Mouse (Mus musculus): ENCODE measurements around the gene Tmem120a.
A peak's percentile ranks its signal among the peaks of the same experiment; 100 is the strongest.

Gene Tmem120a

GRCm38 (mm10) chr5:135743741-135744609, at the start of gene Tmem120a:
Tmem120a (minus strand) TSS chr5:135744448.
- DNase-seq = peak; percentile 97

GRCm38 (mm10) chr5:135782901-135783300, 38.7 kb upstream of the Tmem120a start:
- no peak for DNase-seq

DNA sequence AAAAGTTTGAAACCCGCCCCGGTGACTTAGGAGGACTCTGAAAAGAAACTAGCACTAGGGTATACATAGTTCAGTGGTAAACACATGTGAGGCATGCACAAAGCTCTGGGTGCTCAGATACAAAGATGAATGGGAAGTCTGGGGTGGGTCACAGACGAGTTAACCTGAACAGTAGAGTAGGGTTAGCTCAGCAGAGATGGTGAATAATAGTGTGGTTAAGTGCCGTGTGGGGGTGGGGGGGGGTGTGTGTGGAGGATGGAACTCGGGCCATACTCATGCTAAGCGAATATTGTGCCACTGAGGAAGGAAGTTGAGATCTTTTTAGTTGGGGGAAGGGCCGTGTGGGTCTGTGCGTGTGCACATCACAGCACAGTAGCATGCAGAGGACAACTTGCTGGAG, 36.1 kb upstream of the Tmem120a start:
- DNase-seq = no peak

DNA sequence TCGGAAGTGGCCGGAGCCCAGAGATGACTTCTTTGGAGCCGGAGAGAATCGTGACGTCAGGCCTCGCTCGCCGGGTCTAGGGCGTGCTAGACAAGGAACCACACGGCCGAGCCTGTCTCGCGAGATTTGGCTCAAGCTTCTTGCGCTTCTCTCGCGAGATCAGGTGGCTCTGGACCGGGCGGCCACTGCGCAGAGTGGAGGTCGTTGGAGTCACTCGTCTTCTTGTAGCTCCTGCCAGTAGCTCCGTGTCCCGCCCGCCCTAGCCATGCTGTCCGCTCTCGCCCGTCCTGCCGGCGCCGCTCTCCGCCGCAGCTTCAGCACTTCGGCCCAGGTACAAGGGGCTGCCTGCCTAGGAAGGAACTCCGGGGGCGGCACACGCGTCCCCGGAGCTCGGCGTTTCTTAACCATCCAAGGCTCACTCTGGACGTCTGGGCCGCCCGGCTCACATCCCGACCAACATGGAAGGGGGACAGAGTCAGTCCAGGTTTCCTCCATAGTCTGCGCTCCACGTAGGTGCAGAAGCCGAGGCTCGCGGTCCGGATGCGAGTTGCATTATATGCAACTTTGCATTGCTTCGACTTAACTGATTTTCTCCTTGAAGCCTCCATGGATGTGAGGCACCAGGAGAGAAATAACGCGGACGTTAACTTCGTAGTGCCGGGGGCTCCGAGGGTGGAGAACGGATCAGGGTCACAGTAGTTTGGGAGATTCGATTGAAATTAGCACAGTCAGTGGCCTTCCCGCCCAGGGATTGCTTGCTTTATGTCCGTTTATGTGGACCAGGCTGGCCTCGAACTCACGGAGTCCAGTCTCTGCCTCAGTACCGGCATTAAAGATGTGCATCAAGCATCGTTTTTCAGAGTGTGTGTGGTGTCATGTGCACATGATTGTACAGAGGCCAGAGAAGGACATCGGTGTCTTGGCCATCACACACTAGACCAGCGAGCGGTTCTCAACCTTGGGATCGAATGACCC, 34.5 kb upstream of the Tmem120a start, which contains the start of gene Mdh2:
TSS of gene Mdh2 (plus strand) at position 10 of the 975 bp plus-strand sequence.
- peak; percentile 100 for DNase-seq

DNA sequence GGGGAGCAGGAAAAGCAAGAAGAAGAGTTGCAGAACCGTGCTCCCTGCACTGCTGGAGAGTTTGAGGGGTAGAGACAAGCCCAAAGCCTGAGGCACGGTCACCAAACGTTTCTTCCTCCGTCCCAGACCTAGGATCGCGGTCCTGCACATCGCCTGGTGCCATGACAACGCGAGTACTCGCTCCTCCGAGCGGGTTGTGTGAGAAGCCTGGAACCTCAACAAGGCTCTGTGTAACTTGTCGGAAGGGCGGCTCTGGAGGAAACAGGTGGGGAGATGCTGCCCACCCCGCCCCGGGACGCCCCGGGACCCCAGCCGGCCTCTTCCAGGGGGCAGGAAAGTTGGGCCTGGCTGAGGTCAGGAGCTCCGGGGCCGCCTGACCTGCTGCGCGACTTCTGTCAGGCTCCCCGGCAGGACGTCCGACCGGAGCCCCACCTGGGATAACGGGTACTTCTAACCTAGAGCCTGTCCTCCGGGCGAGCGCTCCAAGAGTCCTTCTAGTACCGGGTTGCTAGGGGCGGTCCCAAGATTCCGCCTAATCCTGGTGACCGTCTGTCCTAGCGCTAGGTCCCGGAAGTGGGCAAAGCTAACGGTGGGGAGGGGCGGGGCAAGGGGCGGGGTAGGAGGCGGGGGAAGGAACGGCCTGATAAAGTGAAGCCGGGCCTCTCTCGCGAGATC, 33.7 kb upstream of the Tmem120a start, which contains the start of gene Styxl1:
TSS of gene Styxl1 (minus strand) at position 590 of the 675 bp plus-strand sequence.
- DNase-seq = no peak

DNA sequence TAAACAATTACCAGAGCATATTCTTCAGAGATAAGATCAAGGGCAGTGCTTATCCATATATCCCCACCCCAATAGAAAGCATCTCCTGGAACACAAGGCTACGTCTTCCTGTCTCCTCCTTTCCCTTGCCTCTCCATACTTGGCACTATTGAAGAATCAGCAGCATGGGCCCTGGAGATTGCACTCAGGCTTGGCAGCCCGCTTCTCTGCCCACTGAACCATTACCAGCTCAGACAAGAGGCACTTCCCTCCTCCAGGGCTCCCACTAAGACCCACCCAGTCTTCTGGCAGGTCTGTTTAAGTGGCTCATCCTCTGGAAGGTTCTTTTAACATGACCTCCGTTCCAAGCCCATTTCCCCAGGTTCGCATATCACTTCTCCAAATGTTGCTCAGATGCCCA, 32.3 kb upstream of the Tmem120a start:
- DNase-seq = no peak

DNA sequence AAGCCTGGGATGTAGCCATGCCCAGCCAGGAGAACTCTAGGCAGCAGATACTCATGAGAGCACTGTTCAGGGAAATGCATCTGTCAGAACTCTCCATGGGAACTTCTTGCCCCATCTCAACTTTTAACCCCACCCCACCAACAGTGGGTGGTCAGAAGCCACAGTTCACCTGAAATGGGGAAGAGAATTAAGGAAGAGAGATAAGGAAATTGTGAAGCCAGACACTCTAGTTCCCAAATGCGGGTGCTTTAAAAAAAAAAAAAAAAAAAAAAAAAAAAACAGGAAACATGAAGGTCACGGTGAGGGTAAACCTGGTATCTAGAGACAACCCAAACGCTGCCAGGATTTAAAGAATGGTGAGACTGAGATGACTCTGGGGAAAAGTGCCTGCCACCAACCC, 28.3 kb upstream of the Tmem120a start:
- DNase-seq = peak in 1 of 2 experiments; percentile 33

GRCm38 (mm10) chr5:135764971-135765370, 20.7 kb upstream of the Tmem120a start:
- DNase-seq = no peak

DNA sequence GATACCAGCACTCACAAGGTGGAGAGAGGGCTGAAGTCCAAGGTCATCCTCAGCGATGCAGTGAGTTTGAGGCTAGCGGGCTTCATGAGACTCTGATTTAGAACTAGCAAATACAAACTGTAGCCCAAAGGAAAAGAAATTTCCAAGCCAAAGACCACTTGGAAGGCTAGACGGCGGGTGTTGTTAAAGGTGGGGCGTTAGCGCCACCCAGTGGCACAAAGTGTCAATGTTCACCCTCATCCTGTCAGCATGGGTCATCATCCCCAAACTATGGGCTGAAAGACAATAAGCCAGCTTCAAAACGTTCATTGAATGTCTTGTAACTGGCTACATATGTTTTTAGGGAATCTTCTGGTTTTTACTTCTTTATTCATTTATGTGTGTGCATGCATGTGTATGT, 19.3 kb upstream of the Tmem120a start:
- DNase-seq = peak; percentile 62 to 81

- peak in 1 of 2 experiments; percentile 15 for DNase-seq
Measured at GRCm38 (mm10) chr5:135761881-135762280, 17.6 kb upstream of the Tmem120a start.

- DNase-seq = no peak
Measured at GRCm38 (mm10) chr5:135751595-135751994, 7.3 kb upstream of the Tmem120a start.

DNA sequence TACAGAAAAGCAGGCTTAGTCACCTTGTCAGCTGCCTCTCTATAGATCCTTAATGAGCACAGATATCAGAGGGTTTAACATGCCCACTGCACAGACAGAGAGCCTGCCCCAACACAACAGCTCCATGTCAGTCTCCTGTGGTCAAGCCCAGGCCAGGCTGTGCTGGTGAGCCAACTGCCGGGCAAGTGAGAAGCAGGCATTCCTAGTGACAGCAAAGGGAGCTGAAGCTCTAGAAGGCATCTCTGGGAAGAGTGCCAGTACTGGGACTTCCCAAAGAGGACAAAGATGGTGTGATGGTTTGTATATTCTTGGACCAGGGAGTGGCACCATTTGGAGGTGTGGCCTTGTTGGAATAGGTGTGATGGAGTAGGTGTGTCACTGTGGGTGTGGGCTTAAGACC, 6.8 kb upstream of the Tmem120a start:
- no peak for DNase-seq

DNA sequence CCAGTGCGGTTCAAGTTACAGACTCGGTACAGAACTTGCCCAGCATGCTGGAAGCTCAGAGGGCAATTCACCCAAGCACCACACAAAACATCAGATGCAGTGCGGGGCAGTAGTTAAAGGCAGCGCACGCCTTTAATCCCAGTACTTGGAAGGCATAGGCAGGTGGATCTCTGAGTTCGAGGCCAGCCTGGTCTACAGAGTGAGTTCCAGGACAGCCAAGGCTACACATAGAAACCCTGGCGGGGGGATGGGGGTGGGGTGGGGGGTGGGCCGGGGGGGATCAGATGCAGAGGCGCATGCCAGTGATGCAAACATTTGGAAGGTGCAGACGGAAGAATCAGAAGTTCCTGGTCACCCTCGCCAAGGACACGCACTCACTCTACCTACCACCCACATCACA, 494 bp upstream of the Tmem120a start:
- no peak for DNase-seq

- peak; percentile 63 to 72 for DNase-seq
Measured at GRCm38 (mm10) chr5:135742941-135743740, 1.1 kb downstream of the Tmem120a start.

GRCm38 (mm10) chr5:135742156-135742555, 2.1 kb downstream of the Tmem120a start:
- DNase-seq = peak in 1 of 2 experiments; percentile 23

GRCm38 (mm10) chr5:135738266-135738665, 6.0 kb downstream of the Tmem120a start:
- no peak for DNase-seq

DNA sequence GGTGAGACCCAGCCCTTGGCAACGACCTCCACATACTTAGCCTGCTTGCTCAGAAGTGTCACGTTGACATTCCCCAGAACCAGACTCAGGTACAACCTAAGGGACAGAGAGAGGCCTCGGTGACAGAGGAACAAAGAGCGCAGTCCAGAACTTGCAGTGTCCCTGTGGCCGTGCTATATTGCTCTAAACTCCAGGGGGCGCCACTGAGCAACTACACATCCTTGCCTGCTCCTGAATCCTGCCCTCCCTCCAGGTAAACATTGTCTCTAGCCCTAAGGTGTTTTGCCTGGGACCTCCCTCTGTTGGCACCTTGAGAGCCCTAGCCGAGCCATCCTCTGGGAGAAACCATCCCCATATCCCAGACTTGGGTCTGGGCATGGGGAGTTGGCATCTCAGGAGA, 7.1 kb downstream of the Tmem120a start:
- DNase-seq = no peak

DNA sequence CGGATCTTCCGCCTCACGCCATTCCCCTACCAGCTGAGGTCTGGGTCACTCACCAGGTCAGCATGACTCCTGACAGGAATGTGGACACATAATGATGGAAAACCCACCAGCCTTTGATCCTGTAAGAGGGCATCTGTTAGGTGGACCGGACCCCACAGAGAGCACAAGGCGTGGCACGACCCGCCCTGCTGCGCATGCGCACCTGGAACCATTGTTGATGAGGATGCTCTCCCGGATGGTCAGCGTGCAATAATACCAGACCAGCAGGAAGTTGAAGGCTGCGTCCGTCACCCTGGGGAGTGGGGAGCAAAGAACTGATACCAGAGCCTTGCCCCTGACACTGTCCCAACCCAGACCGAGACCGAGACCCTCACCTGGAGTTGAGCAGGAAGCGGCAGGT, 7.7 kb downstream of the Tmem120a start:
- no peak for DNase-seq

- DNase-seq = no peak
Measured at GRCm38 (mm10) chr5:135735741-135736140, 8.5 kb downstream of the Tmem120a start.

GRCm38 (mm10) chr5:135734057-135734680, 10.1 kb downstream of the Tmem120a start:
- DNase-seq = no peak

DNA sequence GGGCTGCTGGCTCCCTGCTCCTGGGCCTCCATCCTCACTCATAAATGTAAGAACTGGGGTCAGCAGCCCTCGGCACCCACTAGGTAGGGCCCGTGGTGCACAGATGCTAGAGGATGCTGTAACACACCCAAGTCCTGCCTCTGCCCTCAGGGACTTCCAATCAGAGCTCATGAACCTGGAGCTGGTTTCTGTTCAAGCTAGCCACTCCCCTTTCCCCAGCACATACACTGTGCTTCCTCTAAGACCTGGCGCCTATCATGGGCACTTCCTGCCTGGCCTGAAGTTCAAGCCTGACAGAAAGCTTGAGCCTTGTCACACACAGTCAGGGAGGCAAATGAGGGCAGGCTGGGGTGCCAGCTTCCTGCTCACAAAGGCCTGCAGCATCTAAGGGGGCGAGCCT, 11.2 kb downstream of the Tmem120a start:
- no peak for DNase-seq

Measured in lung, postnatal 4 days (tissue).